Mouse (Mus musculus): ENCODE results near the gene Gdpd1. TPM values are rescaled to one million over a fixed set of nuclear protein-coding genes. Genes with fewer than 3 reads are reported as not detected.

Gene Gdpd1
- polyA plus RNA-seq (2015; fragmentation: Nextera tagmentation; extraction: Ambion mirVana): 186 and 190 TPM in 2 replicates

DNA sequence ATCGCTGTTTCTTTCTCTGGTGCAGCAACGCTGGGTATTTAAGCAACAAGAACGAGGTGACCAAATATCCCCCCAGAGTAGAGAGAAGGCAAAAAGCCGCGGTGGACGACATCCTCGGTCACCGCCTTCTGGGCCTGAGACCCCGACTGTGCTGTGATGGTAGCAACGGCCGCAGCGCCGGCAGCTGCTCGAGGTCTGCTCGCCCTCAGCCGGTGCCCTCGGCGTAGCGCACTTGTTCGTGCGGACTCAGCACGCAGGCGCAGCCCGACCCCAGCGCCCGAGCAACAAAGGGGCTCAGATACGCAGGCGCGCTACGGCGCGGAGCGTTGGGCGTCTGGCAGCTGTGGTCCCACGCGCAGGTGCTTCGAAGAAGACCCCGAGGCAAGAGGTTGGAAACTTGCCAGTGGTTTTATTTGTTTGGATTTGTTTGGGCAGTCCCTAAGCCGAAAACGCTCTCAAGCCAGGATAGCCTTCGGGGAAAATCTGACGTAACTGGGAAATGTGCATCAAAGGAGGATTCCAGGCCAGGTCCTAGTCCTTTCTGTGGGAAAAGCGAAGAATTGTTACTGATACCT lies at the start of gene Gdpd1:
Gdpd1 (minus strand) TSS at position 197 of the 575 bp plus-strand sequence.
- Histone ChIP-seq H3K4me3 (replicated peaks) (peak within 1 kb of the TSS; percentile 72), H3K4me1 (replicated peaks) (peaks cover 39% of the 10 kb centered on the region), H3K9me3 (no peaks in the 10 kb centered on the region), H3K9ac (replicated peaks) (peak within 1 kb of the TSS; percentile 91), H3K4me2 (replicated peaks) (peak within 1 kb of the TSS; percentile 57), H3K27ac (peak within 1 kb of the TSS; percentile 98), H3K27me3 (no peaks in the 10 kb centered on the region), H3K36me3 (peaks cover 23% of the 10 kb centered on the region)
- WGBS: under 1% methylated on average over 43 of the region's 43 CpGs
- ATAC-seq: peak; percentile 97

DNA sequence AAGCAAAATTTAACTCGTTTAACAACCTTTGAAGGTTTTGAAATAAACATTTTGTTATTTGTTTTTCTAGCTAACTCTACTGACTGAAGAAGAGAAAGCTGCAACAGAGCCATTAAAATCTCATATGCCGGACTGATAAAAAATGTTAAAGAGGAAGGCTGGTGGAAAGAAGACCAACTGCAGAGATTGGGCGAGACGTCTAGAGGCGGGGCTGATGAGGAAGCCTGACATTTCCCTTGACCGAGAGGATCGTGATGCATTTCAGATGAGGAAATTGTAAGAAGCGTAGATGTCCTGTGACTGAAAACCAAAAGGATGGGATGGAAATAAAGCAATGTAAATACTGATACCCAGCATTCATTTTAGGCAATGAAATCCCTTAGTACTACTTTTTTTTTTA lies 48.0 kb upstream of the Gdpd1 start:
- 75% methylated on average over 8 of the region's 8 CpGs for WGBS
- H3K4me2 ChIP-seq (replicated peaks): no peak overlapping the region

DNA sequence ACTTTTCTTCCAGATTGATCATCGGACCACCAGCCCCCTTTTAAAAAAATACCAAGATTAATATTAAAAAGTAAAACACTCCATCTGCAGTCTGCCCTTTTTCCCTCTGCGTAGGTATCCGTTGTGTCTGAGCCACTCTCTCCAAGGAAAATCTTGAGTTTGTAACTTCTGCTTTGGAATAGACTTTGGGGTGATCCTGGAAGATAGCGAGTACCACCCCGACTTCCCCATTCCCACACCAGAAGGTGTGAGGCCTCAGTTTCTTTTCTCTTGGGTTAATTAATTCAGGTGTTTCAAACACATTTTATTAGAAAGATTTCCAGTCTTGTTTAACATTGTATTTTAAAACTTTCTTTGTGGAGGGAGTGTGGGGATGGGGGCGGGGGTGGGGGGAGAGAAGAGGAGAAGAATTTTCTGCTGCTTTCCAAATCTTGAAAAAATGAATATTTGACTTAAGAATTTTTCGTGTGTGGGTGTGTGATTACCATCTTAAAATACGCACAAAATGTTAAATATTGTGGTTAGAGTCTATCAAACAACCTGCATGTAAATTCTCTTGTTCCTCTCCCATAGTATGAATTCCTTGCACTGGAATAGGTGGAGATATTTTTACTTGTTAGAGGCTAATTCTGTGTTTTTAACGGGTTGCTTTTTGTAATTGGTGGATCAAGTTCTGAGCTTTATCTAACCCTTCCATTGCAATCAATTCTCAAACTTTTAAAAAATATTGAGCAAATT lies 36.5 kb upstream of the Gdpd1 start:
- WGBS: 5% methylated on average over 9 of the region's 9 CpGs

More for the DNA sequence above, 48.0 kb upstream of the Gdpd1 start:
- peaks cover 8% of the 10 kb centered on the region for H3K4me1 ChIP-seq (replicated peaks)
- no peak overlapping the region for H3K9ac ChIP-seq (replicated peaks)
- H3K4me3 ChIP-seq (replicated peaks): no peak overlapping the region
- H3K27me3 ChIP-seq: no peaks in the 10 kb centered on the region
- no peak for ATAC-seq
- no peaks in the 10 kb centered on the region for H3K9me3 ChIP-seq
- H3K27ac ChIP-seq: no peak overlapping the region
- H3K36me3 ChIP-seq: peaks cover 58% of the 10 kb centered on the region

DNA sequence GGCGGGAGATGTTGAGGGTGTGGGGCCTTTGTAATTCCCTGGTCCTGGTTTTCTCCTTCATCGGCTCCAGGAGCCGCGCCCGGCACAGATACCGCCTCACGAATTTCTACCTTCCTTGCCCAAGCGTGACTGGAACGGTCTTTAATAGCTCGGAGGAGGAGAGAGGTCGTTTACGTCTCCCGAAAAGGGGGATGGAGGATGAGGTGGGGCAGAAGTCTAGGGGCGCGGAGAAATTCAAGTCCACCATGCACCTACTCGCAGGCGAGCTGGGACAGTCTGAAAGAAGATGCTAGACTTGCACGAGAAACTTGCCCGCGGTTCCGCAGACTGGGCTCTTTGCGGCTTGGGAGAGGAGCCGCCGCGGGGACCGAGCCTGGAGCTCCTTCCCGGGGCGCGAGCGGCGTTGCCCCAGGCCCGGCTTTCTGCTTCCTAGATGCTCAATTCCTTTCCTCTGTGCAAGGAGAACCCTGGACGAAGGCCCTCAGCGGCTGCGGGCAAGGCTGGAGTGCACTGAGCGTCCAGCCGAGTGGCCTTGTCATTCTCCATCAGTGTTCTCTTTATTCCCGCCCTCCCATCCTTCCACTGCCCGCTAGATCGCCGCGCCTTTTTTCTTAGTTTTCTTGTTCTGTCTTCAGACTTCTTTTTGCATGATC lies 35.8 kb upstream of the Gdpd1 start:
- ATAC-seq: no peak
- Histone ChIP-seq H3K27ac (peak overlapping the region; percentile 93), H3K27me3 (no peaks in the 10 kb centered on the region), H3K4me3 (replicated peaks) (peak overlapping the region; percentile 87), H3K4me2 (replicated peaks) (peak overlapping the region; percentile 74), H3K9me3 (no peaks in the 10 kb centered on the region), H3K36me3 (peaks cover 15% of the 10 kb centered on the region), H3K4me1 (replicated peaks) (peaks cover 43% of the 10 kb centered on the region), H3K9ac (replicated peaks) (peak overlapping the region; percentile 95)
- WGBS: 0% methylated on average over 41 of the region's 42 CpGs

More for the DNA sequence above, 36.5 kb upstream of the Gdpd1 start:
- Histone ChIP-seq H3K36me3 (peaks cover 15% of the 10 kb centered on the region), H3K4me3 (replicated peaks) (peak overlapping the region; percentile 87), H3K4me2 (replicated peaks) (peak overlapping the region; percentile 74), H3K27me3 (no peaks in the 10 kb centered on the region), H3K4me1 (replicated peaks) (peaks cover 43% of the 10 kb centered on the region), H3K9ac (replicated peaks) (peak overlapping the region; percentile 95), H3K9me3 (no peaks in the 10 kb centered on the region), H3K27ac (peak overlapping the region; percentile 93)
- ATAC-seq: no peak

DNA sequence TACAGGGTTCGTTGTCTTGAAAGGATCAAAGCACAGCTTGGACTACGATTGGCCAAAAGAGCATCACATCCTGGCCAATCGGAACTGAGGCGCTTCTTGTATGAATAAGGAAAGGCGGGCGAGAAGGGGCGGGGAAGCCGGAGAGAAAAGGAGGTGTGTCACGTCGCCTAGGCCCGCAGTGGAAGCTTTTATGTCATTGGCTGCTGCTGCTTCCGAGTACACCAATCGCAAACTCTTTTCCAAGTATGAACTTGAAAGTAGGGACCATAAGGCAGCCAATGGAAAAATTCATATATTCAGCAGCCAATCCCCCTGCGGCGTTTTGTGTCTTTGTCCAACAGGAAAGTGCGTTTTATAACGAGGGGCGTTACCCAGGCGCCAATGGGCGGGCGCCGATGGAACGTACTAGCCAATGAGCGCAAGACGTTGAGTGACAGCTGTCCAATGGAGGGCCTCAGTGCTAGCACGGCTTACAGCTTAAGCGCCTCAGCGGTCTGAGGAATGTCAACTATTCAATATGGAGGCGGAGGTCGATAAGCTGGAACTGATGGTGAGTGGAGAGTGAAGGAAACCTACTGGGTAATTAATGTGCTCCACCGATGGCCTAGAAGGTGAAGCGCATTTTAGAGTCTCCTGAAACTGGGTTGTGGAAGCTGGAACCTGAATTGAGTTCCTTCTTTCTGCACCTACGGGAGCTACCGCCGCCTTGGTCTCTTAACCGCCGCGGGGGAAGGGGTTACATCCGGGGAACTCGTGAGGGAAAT lies 35.1 kb upstream of the Gdpd1 start, which contains the start of gene Ska2:
Ska2 (plus strand) TSS at position 480 of the 764 bp plus-strand sequence.
- Histone ChIP-seq H3K27me3 (no peaks in the 10 kb centered on the region), H3K4me2 (replicated peaks) (peak within 1 kb of the TSS; percentile 74), H3K36me3 (peaks cover 21% of the 10 kb centered on the region), H3K27ac (peak within 1 kb of the TSS; percentile 93), H3K9ac (replicated peaks) (peak within 1 kb of the TSS; percentile 95), H3K4me1 (replicated peaks) (peaks cover 40% of the 10 kb centered on the region), H3K4me3 (replicated peaks) (peak within 1 kb of the TSS; percentile 87), H3K9me3 (no peaks in the 10 kb centered on the region)
- whole genome bisulfite sequencing: under 1% methylated on average over 40 of the region's 40 CpGs
- peak; percentile 100 for ATAC-seq

DNA sequence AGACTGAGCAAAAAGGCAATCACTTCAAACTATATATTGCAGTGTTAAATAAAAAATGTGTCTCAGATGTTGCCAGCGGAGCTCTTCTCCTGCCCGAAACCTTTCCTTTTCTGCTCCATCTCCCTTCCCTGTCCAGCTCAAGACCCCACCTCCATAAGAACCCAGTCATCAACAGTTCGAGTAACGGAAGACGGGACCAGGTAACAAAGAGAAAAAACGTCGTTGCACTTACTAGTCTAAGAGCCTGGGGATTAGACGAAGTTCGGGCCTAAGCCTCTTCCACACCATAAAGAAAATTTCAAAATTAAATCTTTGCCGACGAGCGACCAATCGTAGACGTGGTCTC lies 34.5 kb upstream of the Gdpd1 start, which contains the start of gene Prr11:
Prr11 (minus strand) TSS at position 300 of the 346 bp plus-strand sequence.
- H3K4me3 ChIP-seq (replicated peaks): peak within 1 kb of the TSS; percentile 87
- no peaks in the 10 kb centered on the region for H3K9me3 ChIP-seq
- ATAC-seq: no peak
- WGBS: under 1% methylated on average over 14 of the region's 14 CpGs
- H3K4me2 ChIP-seq (replicated peaks): peak within 1 kb of the TSS; percentile 74
- H3K27ac ChIP-seq: peak within 1 kb of the TSS; percentile 93
- no peaks in the 10 kb centered on the region for H3K27me3 ChIP-seq
- H3K4me1 ChIP-seq (replicated peaks): peaks cover 36% of the 10 kb centered on the region
- H3K9ac ChIP-seq (replicated peaks): peak within 1 kb of the TSS; percentile 95
- peaks cover 24% of the 10 kb centered on the region for H3K36me3 ChIP-seq

DNA sequence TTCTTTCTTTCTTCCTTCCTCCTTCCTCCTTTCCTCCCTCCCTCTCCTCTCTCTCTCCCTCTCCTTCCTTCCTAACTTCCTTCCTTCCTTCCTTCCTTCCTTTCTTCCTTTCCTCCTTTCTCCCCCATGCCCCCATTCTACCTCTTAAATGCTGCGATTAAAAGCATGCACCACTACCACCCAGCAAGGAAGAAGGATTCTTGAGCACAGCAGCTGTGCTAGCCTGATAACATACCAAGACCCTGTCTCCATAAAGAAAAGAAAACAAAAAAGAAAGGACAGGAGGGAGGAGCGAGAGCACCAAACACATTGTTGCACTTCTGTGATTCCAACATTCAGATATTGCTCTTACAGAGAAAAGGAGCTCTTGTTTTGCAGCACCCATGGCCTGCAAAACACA lies 13.3 kb upstream of the Gdpd1 start:
- H3K27ac ChIP-seq: no peak overlapping the region
- 82% methylated on average over 2 of the region's 2 CpGs for WGBS

DNA sequence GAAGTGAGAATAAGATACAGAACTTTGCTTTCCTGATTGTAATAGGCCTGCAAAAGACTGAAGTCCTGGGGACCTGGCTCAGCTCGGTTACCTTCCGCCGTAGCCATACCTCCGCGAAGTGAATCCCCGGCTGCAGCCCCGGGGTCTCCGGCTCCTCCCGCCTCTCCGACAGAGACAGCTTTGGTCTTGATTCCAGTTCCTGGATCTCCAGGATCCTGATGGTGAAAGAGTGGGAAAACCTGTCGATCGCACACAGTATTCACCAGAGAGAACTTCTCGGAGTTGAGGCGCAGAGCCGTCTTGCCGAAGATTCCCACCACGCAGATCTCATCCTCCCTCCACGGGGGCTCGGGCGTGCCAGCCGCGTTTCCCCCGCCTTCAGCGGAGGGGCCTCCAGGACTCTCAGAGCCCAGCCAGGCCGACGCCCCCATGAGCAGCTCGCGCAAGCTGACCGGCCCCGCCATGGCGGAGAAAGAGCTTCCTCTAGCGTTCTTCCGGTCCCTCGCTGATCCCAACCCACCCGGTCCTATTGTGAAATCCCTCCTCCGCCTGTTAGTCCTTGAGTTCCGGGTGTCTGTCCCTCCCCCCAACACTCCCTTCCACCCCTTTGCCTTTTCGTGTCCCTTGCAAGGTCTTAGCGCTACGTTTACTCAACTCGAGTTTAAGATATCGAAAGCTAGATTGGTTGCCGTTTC lies 12.6 kb upstream of the Gdpd1 start, which contains the start of gene Smg8:
Smg8 (minus strand) TSS at position 485 of the 695 bp plus-strand sequence.
- Histone ChIP-seq H3K4me3 (replicated peaks) (peak within 1 kb of the TSS; percentile 96), H3K27ac (peak within 1 kb of the TSS; percentile 74), H3K9ac (replicated peaks) (peak within 1 kb of the TSS; percentile 91), H3K27me3 (no peaks in the 10 kb centered on the region), H3K36me3 (peaks cover 33% of the 10 kb centered on the region), H3K4me2 (replicated peaks) (peak within 1 kb of the TSS; percentile 98), H3K4me1 (replicated peaks) (peaks cover 37% of the 10 kb centered on the region), H3K9me3 (no peaks in the 10 kb centered on the region)
- peak; percentile 95 for ATAC-seq
- under 1% methylated on average over 43 of the region's 43 CpGs for WGBS

More for the DNA sequence above, 13.3 kb upstream of the Gdpd1 start:
- peak overlapping the region; percentile 91 for H3K9ac ChIP-seq (replicated peaks)
- H3K27me3 ChIP-seq: no peaks in the 10 kb centered on the region
- no peak for ATAC-seq
- no peaks in the 10 kb centered on the region for H3K9me3 ChIP-seq
- H3K4me1 ChIP-seq (replicated peaks): peaks cover 33% of the 10 kb centered on the region
- H3K4me2 ChIP-seq (replicated peaks): peak overlapping the region; percentile 98
- H3K4me3 ChIP-seq (replicated peaks): peak overlapping the region; percentile 96
- H3K36me3 ChIP-seq: peaks cover 34% of the 10 kb centered on the region

DNA sequence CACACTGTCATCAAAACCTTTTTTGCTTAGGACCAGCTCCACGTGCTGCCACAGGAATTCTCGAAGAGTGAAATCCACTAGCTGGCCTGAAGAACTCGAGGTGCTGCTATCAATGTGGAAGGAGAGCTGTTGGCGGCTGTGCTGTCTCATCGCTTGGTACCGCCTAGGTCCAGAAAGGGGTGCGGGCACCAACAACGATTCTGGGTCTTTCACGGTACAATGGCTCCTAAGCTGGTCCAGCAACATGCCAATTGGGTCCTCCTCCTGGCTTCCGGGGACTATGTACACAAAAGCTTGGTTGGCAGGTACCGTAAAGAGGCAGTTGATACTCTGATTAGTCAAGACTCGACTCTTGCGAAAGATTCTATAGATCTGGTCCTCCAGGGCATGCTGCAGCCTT lies 11.6 kb upstream of the Gdpd1 start:
- Histone ChIP-seq H3K4me3 (replicated peaks) (peak overlapping the region; percentile 96), H3K27ac (no peak overlapping the region), H3K27me3 (no peaks in the 10 kb centered on the region), H3K9ac (replicated peaks) (peak overlapping the region; percentile 91), H3K4me2 (replicated peaks) (peak overlapping the region; percentile 98), H3K36me3 (peaks cover 34% of the 10 kb centered on the region), H3K4me1 (replicated peaks) (peaks cover 37% of the 10 kb centered on the region), H3K9me3 (no peaks in the 10 kb centered on the region)
- WGBS: 92% methylated on average over 13 of the region's 13 CpGs
- ATAC-seq: no peak

DNA sequence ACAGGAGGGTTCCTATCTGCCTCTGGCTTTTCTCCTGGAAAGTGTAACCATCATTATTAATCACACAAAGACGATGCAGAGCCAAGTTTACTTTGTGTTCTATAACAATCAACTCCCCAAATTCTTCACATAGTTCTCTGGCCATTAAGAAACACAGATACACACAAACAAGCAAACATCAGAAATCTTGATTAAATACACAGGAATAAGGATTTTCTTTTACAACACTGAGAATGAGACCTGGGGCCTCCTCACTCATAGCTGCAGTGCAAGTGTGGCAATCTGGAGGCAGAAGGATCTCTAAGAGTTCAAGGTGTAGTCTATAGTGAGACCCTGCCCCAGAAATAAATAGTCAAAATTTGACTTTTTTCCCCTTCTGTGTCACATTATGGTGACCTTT lies 9.8 kb upstream of the Gdpd1 start:
- Histone ChIP-seq H3K4me3 (replicated peaks) (no peak overlapping the region), H3K9ac (replicated peaks) (no peak overlapping the region), H3K4me2 (replicated peaks) (no peak overlapping the region), H3K9me3 (no peaks in the 10 kb centered on the region), H3K4me1 (replicated peaks) (peaks cover 37% of the 10 kb centered on the region), H3K27me3 (no peaks in the 10 kb centered on the region), H3K36me3 (peaks cover 49% of the 10 kb centered on the region), H3K27ac (no peak overlapping the region)
- ATAC-seq: no peak
- WGBS: 84% methylated on average over 1 of the region's 1 CpGs

DNA sequence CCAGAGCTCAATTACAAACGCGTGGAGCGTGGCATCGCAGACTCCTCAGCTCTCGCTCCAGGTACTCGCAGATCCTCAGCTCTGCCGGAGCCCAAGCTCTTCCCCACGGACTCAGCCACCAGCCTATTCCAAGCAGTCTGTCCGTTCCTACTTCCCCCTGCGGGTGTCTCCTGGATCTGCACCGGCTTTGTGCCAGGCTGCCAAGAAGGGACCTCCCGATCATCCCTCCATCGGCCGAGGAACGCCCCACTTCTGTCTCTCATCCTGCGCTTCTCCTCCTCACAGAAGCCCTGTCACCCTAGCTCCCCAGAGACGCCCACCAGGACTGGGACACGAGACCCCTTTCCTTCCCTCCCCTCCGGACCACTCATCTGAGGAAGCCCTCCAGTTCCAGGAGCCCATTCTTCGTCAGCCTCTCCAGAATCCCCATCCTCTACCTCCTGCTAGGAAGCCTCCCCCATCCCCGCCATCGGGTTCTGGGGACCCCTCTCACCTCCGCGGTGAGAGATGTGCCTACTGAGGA lies 458 bp downstream of the Gdpd1 start:
- under 1% methylated on average over 24 of the region's 24 CpGs for WGBS
- H3K9ac ChIP-seq (replicated peaks): peak overlapping the region; percentile 91

More for the DNA sequence above, 458 bp downstream of the Gdpd1 start:
- Histone ChIP-seq H3K4me2 (replicated peaks) (peak overlapping the region; percentile 57), H3K9me3 (no peaks in the 10 kb centered on the region), H3K4me3 (replicated peaks) (peak overlapping the region; percentile 72), H3K27ac (peak overlapping the region; percentile 98), H3K36me3 (peaks cover 17% of the 10 kb centered on the region), H3K4me1 (replicated peaks) (peaks cover 44% of the 10 kb centered on the region), H3K27me3 (no peaks in the 10 kb centered on the region)
- peak; percentile 84 for ATAC-seq

Data from midbrain, embryonic 13.5 days (tissue).